Mouse (Mus musculus): ENCODE results near the gene Hmbs. TPM values are rescaled to one million over a fixed set of nuclear protein-coding genes. Genes with fewer than 3 reads are reported as not detected.
A peak's percentile ranks its signal among the peaks of the same experiment; 100 is the strongest.
"Not testable (repeated sequence)": the region's sequence is repeated elsewhere in the genome, so short reads cannot be mapped to it uniquely, and the experiment has no call there.

The Hmbs gene
- polyA plus RNA-seq, 1 experiment: 40.9 TPM

- no peak for DNase-seq (ENCODE audit: low read depth)
- TF ChIP-seq POLR2A (IDR thresholded peaks at IDR 0.05; ENCODE audit: borderline replicate concordance, extremely low read depth, insufficient read depth, insufficient read length, poor library complexity, severe bottlenecking): no peak
- no peak for TF ChIP-seq CTCF (IDR thresholded peaks at IDR 0.05; ENCODE audit: borderline replicate concordance, extremely low read depth, insufficient read depth, insufficient read length)
Measured at GRCm38 (mm10) chr9:44327926-44328325, 16.1 kb downstream of the Hmbs start.

- TF ChIP-seq POLR2A (IDR thresholded peaks at IDR 0.05; ENCODE audit: borderline replicate concordance, extremely low read depth, insufficient read depth, insufficient read length, poor library complexity, severe bottlenecking) (no peak), CTCF (IDR thresholded peaks at IDR 0.05; ENCODE audit: borderline replicate concordance, extremely low read depth, insufficient read depth, insufficient read length) (no peak)
- DNase-seq (ENCODE audit: low read depth): peak; percentile 55
Measured at GRCm38 (mm10) chr9:44327064-44327711, 16.8 kb downstream of the Hmbs start.

GRCm38 (mm10) chr9:44326371-44327063 is 17.5 kb downstream of the Hmbs start:
- DNase-seq (ENCODE audit: low read depth): peak; percentile 95
- TF ChIP-seq POLR2A (IDR thresholded peaks at IDR 0.05; ENCODE audit: borderline replicate concordance, extremely low read depth, insufficient read depth, insufficient read length, poor library complexity, severe bottlenecking) (peak; percentile 33; the same call in 1 of the 2 replicates), CTCF (IDR thresholded peaks at IDR 0.05; ENCODE audit: borderline replicate concordance, extremely low read depth, insufficient read depth, insufficient read length) (no peak)

- DNase-seq (ENCODE audit: low read depth): no peak
- no peak for TF ChIP-seq CTCF (IDR thresholded peaks at IDR 0.05; ENCODE audit: borderline replicate concordance, extremely low read depth, insufficient read depth, insufficient read length)
- TF ChIP-seq POLR2A (IDR thresholded peaks at IDR 0.05; ENCODE audit: borderline replicate concordance, extremely low read depth, insufficient read depth, insufficient read length, poor library complexity, severe bottlenecking): no peak
Measured at GRCm38 (mm10) chr9:44325768-44326370, 18.2 kb downstream of the Hmbs start, which contains the start of gene Dpagt1. Gene Dpagt1 (plus strand): TSS chr9:44326019.

- not testable (repeated sequence) for DNase-seq (ENCODE audit: low read depth)
Measured at GRCm38 (mm10) chr9:44325032-44325767, 18.8 kb downstream of the Hmbs start.

- DNase-seq (ENCODE audit: low read depth): no peak
- TF ChIP-seq POLR2A (IDR thresholded peaks at IDR 0.05; ENCODE audit: borderline replicate concordance, extremely low read depth, insufficient read depth, insufficient read length, poor library complexity, severe bottlenecking): no peak
- no peak for TF ChIP-seq CTCF (IDR thresholded peaks at IDR 0.05; ENCODE audit: borderline replicate concordance, extremely low read depth, insufficient read depth, insufficient read length)
Measured at GRCm38 (mm10) chr9:44324147-44324546, 19.9 kb downstream of the Hmbs start.

- not testable (repeated sequence) for DNase-seq (ENCODE audit: low read depth)
Measured at GRCm38 (mm10) chr9:44323656-44324055, 20.4 kb downstream of the Hmbs start.

GRCm38 (mm10) chr9:44320799-44321133 is 23.3 kb downstream of the Hmbs start:
- DNase-seq (ENCODE audit: low read depth): no peak
- no peak for TF ChIP-seq CTCF (IDR thresholded peaks at IDR 0.05; ENCODE audit: borderline replicate concordance, extremely low read depth, insufficient read depth, insufficient read length)
- no peak for TF ChIP-seq POLR2A (IDR thresholded peaks at IDR 0.05; ENCODE audit: borderline replicate concordance, extremely low read depth, insufficient read depth, insufficient read length, poor library complexity, severe bottlenecking)

- TF ChIP-seq POLR2A (IDR thresholded peaks at IDR 0.05; ENCODE audit: borderline replicate concordance, extremely low read depth, insufficient read depth, insufficient read length, poor library complexity, severe bottlenecking) (peak; percentile 70; the same call in 1 of the 2 replicates), CTCF (IDR thresholded peaks at IDR 0.05; ENCODE audit: borderline replicate concordance, extremely low read depth, insufficient read depth, insufficient read length) (no peak)
- DNase-seq (ENCODE audit: low read depth): peak; percentile 99
Measured at GRCm38 (mm10) chr9:44319887-44320798, 23.9 kb downstream of the Hmbs start, which contains the start of gene C2cd2l. Gene C2cd2l (minus strand): TSS chr9:44320285.

GRCm38 (mm10) chr9:44319105-44319886 is 24.7 kb downstream of the Hmbs start:
- no peak for TF ChIP-seq CTCF (IDR thresholded peaks at IDR 0.05; ENCODE audit: borderline replicate concordance, extremely low read depth, insufficient read depth, insufficient read length)
- no peak for TF ChIP-seq POLR2A (IDR thresholded peaks at IDR 0.05; ENCODE audit: borderline replicate concordance, extremely low read depth, insufficient read depth, insufficient read length, poor library complexity, severe bottlenecking)
- peak; percentile 27 for DNase-seq (ENCODE audit: low read depth)

Measured in brain, embryonic 14.5 days (tissue).